Mouse (Mus musculus): ENCODE data around the gene Anks1. TPM values are rescaled to one million over a fixed set of nuclear protein-coding genes. Genes with fewer than 3 reads are reported as not detected.

Anks1 gene
- polyA plus RNA-seq, 1 experiment from 2014 or later: 23.7 TPM

DNA sequence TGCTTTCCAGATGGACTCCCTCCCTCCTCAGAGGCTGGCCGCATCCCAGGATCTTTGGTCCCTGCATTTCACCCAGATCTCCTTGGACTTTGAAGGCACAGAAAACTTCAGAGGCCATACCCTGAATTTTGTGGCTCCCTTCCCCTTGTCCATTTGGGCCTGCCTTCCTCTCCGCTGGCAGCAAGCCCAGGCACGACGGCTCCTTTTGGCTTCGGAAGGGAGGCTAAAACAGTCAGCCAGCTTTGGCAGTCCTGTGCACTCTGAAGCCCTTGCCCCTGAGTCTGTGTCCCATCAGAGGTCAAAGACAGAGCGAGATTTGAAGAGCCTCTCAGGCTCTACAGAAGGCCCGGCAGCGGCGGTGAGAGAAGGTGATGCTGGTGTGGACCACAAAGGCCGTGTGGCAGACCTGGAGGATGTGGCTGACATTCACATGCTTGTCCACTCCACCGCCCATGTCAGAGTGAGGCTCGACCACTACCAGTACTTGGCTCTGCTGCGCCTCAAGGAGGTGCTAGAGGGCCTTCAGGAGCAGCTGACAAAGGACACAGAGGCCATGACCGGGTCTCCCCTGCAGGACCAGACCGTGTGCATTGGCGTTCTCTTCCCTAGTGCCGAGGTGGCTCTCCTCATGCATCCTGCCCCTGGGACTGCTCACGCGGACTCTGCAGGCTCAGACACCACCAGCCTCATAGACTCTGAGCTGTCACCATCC, 22.5 kb upstream of the Anks1 start:
- H3K4me3 ChIP-seq (ENCODE audit: low read depth, low read length): no peak overlapping the region
- no peaks in the 10 kb centered on the region for H3K9me3 ChIP-seq (ENCODE audit: control insufficient read depth, low read length)
- peaks cover 6% of the 10 kb centered on the region; the same call in 1 of the 2 replicates for H3K36me3 ChIP-seq (ENCODE audit: control insufficient read depth, insufficient read depth, low read length)
- WGBS: 82% methylated on average over 19 of the region's 19 CpGs
- H3K4me2 ChIP-seq: no peak overlapping the region
- H3K27me3 ChIP-seq (ENCODE audit: control insufficient read depth, insufficient read depth, low read length): no peaks in the 10 kb centered on the region
- no peaks in the 10 kb centered on the region for H3K4me1 ChIP-seq (ENCODE audit: control insufficient read depth, insufficient read depth, low read length)
- no peak overlapping the region for H3K27ac ChIP-seq (ENCODE audit: low read depth, low read length)
- DNase-seq (ENCODE audit: low spot score, missing footprints): no peak
- no peak for ATAC-seq (ENCODE audit: low FRiP score)
- no peak overlapping the region for H3K9ac ChIP-seq (ENCODE audit: low read length)

DNA sequence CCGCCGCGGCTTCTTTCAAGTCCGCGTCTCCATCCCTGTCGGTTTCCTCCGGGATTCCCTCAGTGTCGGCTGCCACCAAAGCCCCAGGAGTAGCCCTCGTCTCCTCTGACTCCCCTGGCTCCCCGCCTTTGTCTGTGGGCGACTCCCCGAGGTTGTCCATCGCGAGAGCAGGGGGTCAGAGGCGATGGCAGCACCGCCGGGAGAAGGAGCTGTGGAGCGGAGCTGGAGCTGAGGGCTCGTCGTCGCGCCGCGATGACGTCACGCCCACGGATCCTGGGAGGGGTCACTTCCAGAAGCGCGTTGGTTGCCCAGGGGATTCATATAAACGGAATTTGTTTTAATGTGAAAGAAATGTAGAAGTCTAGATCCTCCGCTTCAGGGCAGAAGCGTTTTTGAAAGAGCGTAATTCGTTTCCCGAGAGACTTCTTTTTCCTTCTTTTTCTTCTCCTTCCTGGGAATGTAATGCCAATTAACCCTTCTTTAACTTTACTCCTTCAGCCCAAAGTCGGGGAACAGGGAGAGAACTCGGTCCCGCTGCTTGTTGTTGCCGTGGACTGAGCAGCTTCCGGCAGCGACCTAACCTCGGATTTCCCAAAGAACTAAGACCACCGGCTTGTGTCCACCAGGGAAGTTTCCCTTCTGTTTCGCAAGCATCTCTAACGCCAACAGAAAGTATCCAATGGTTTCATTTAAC, 1.4 kb upstream of the Anks1 start:
- ATAC-seq (ENCODE audit: low FRiP score) (peak; percentile 58), DNase-seq (ENCODE audit: low spot score, missing footprints) (peak; percentile 100)
- H3K4me1 ChIP-seq (ENCODE audit: control insufficient read depth, insufficient read depth, low read length): peaks cover 14% of the 10 kb centered on the region
- peak overlapping the region; percentile 75 for H3K4me2 ChIP-seq
- under 1% methylated on average over 45 of the region's 45 CpGs for WGBS
- no peaks in the 10 kb centered on the region for H3K27me3 ChIP-seq (ENCODE audit: control insufficient read depth, insufficient read depth, low read length)
- H3K27ac ChIP-seq (ENCODE audit: low read depth, low read length): no peak overlapping the region; the same call in 1 of the 2 replicates
- H3K4me3 ChIP-seq (ENCODE audit: low read depth, low read length): peak overlapping the region; percentile 81
- H3K9ac ChIP-seq (ENCODE audit: low read length): peak overlapping the region; percentile 89
- H3K9me3 ChIP-seq (ENCODE audit: control insufficient read depth, low read length): no peaks in the 10 kb centered on the region
- peaks cover 2% of the 10 kb centered on the region; the same call in 1 of the 2 replicates for H3K36me3 ChIP-seq (ENCODE audit: control insufficient read depth, insufficient read depth, low read length)

DNA sequence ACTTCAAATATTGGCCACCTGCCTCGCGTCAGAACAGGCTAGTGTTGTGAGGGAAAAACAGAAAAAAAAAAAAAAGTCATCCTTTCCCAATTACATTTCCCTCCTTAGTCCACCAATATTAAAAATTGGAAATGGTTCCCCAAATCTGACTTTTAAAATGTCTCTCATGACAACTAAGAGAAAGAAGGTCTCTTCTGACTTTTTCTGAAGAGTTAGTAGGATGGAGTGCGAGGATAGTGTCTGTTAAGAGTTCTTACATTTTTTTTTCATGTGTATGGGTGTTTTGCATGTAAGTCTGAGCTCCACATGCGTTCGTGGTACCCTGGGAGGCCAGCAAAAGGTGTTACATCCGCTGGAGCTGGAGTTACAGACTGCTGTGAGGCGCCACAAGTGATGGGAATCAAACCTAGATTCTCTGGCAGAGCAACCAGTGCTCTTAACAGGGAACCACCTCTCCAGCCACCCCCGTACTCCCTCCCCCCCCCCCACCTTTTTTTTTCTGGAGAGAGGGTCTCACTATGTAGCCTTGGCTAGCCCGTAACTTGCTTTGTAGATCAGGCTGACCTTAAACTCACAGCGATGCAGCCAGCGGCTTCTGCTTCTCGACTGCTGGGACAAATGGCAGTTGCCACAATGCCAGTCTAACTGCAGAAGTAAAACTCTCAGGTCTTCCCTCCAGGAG, 759 bp upstream of the Anks1 start:
- peaks cover 14% of the 10 kb centered on the region for H3K4me1 ChIP-seq (ENCODE audit: control insufficient read depth, insufficient read depth, low read length)
- no peaks in the 10 kb centered on the region for H3K9me3 ChIP-seq (ENCODE audit: control insufficient read depth, low read length)
- peak overlapping the region; percentile 81 for H3K4me3 ChIP-seq (ENCODE audit: low read depth, low read length)
- DNase-seq (ENCODE audit: low spot score, missing footprints): no peak
- peak overlapping the region; percentile 89 for H3K9ac ChIP-seq (ENCODE audit: low read length)
- peak overlapping the region; percentile 30; the same call in 1 of the 2 replicates for H3K27ac ChIP-seq (ENCODE audit: low read depth, low read length)
- H3K36me3 ChIP-seq (ENCODE audit: control insufficient read depth, insufficient read depth, low read length): peaks cover 2% of the 10 kb centered on the region; the same call in 1 of the 2 replicates
- peak overlapping the region; percentile 75 for H3K4me2 ChIP-seq
- ATAC-seq (ENCODE audit: low FRiP score): peak; percentile 35
- 0% methylated on average over 12 of the region's 12 CpGs for WGBS
- H3K27me3 ChIP-seq (ENCODE audit: control insufficient read depth, insufficient read depth, low read length): no peaks in the 10 kb centered on the region

DNA sequence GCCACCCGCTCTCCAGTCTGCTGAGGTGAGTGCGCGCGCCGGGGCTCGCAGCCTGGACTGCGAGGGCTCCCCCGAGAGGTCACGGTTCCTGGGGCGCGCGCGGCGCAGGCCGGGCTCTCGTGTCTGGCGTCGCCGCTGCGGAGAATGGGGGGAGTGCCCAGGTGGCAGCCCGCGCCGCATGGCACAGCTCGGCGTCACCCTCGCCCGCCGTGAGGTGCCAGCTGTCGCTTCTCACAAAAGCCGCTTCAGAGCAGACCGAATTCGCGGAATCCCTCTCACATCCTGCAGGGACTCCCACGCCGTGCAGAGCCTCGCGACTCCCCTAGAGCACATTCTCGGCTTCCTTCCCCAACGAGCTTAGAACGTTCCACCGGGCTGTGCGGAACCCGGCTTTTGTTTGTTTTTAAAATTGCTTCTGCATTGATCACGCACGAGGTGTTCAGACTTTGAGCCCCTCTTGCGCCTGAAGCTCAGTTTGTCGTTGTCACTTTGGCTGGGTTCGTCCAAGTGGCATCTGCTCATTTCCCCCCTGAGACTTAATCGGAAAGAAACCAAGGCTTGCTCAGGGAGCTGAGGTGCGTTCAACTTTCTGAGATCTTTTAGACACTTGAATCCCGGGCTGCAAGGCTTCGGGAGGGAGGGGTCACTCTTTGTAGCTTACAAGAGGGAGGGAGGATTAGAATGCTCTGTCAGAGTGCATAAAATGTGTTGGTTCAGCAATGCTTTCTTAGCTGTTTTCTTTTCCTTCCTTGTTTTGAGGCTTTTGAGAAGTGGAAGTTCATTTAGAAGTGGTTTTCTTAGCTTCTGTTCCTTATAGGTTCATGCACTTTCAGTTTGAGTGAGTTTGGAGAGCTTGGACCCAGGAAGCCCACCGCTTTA, 755 bp downstream of the Anks1 start, which contains the start of gene Taf11:
Gene Taf11, minus strand, starts transcription at position 223 of the 879 bp plus-strand sequence.
- DNase-seq (ENCODE audit: low spot score, missing footprints) (peak; percentile 92), ATAC-seq (ENCODE audit: low FRiP score) (peak; percentile 69)
- H3K27me3 ChIP-seq (ENCODE audit: control insufficient read depth, insufficient read depth, low read length): no peaks in the 10 kb centered on the region
- H3K9me3 ChIP-seq (ENCODE audit: control insufficient read depth, low read length): no peaks in the 10 kb centered on the region
- 2% methylated on average over 52 of the region's 53 CpGs for WGBS
- H3K9ac ChIP-seq (ENCODE audit: low read length): peak within 1 kb of the TSS; percentile 83
- H3K36me3 ChIP-seq (ENCODE audit: control insufficient read depth, insufficient read depth, low read length): no peaks in the 10 kb centered on the region
- peak within 1 kb of the TSS; percentile 75 for H3K4me2 ChIP-seq
- peak within 1 kb of the TSS; percentile 81 for H3K4me3 ChIP-seq (ENCODE audit: low read depth, low read length)
- H3K27ac ChIP-seq (ENCODE audit: low read depth, low read length): peak within 1 kb of the TSS; percentile 51; the same call in 1 of the 2 replicates
- peaks cover 14% of the 10 kb centered on the region for H3K4me1 ChIP-seq (ENCODE audit: control insufficient read depth, insufficient read depth, low read length)

DNA sequence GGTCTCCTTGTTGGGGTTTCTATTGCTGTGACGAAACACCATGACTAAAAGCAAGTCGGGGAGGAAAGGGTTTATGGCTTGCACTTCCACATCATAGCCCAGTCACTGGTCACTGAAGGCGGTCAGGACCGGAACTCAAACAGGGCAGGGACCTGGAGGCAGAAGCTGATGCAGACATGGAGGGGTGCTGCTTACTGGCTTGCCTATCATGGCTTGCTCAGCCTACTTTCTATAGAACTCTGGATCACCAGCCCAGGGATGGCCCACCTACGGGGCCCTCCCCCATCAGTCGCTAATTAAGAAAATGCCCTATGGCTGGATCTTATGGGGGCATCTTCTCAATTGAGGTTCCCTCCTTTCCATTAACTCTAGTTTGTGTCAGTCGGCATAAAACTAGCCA, 2.3 kb downstream of the Anks1 start:
- H3K27ac ChIP-seq (ENCODE audit: low read depth, low read length): no peak overlapping the region
- H3K4me2 ChIP-seq: no peak overlapping the region

DNA sequence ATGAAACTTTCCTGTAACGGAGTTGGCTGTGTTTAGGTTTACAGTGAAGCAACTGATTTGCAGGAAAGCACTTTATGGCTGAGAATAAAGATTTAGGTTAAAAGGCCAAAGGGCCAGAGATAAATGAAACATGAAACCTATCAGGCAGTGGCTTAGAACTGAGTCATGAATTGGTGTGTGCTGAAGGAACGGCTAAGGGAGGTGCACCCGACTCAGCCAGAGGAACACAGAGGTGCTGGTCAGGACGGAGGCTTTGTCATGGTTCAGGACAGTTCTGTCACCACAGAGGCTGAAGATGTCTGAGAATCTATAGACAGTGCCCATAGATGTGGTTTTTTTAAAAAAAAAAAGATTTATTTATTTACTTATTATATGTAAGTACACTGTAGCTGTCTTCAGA, 5.6 kb downstream of the Anks1 start:
- H3K27ac ChIP-seq (ENCODE audit: low read depth, low read length): no peak overlapping the region
- H3K9me3 ChIP-seq (ENCODE audit: control insufficient read depth, low read length): no peaks in the 10 kb centered on the region
- DNase-seq (ENCODE audit: low spot score, missing footprints) (no peak), ATAC-seq (ENCODE audit: low FRiP score) (no peak)
- H3K4me1 ChIP-seq (ENCODE audit: control insufficient read depth, insufficient read depth, low read length): peaks cover 9% of the 10 kb centered on the region
- no peak overlapping the region for H3K4me3 ChIP-seq (ENCODE audit: low read depth, low read length)
- H3K27me3 ChIP-seq (ENCODE audit: control insufficient read depth, insufficient read depth, low read length): no peaks in the 10 kb centered on the region
- H3K9ac ChIP-seq (ENCODE audit: low read length): no peak overlapping the region
- 87% methylated on average over 4 of the region's 4 CpGs for WGBS
- no peaks in the 10 kb centered on the region for H3K36me3 ChIP-seq (ENCODE audit: control insufficient read depth, insufficient read depth, low read length)
- no peak overlapping the region for H3K4me2 ChIP-seq

More for the DNA sequence above, 2.3 kb downstream of the Anks1 start:
- 89% methylated on average over 7 of the region's 7 CpGs for WGBS
- Histone ChIP-seq H3K9me3 (ENCODE audit: control insufficient read depth, low read length) (no peaks in the 10 kb centered on the region), H3K9ac (ENCODE audit: low read length) (no peak overlapping the region), H3K4me1 (ENCODE audit: control insufficient read depth, insufficient read depth, low read length) (peaks cover 13% of the 10 kb centered on the region), H3K4me3 (ENCODE audit: low read depth, low read length) (no peak overlapping the region), H3K36me3 (ENCODE audit: control insufficient read depth, insufficient read depth, low read length) (no peaks in the 10 kb centered on the region), H3K27me3 (ENCODE audit: control insufficient read depth, insufficient read depth, low read length) (no peaks in the 10 kb centered on the region)
- DNase-seq (ENCODE audit: low spot score, missing footprints) (no peak), ATAC-seq (ENCODE audit: low FRiP score) (no peak)

DNA sequence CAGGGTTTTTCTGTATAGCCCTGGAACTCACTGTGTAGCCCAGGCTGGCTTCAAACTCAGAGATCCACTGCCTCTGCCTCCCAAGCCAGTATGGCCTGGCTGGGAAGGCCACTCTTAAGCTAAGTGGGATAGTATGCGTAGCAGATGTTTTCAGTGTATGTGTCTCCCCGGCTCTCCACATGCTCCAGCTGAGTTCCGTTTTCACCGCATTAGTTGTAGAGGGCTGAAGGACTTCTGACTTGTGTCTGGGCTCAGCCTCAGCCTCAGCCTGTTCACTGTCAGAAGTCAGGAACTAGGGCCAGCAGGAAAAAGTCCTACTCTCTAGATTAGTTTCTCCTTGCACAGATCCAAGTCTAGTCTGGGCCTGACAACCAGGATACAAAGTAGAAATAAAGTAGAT, 7.3 kb downstream of the Anks1 start:
- Histone ChIP-seq H3K4me2 (no peak overlapping the region), H3K36me3 (ENCODE audit: control insufficient read depth, insufficient read depth, low read length) (no peaks in the 10 kb centered on the region), H3K4me3 (ENCODE audit: low read depth, low read length) (no peak overlapping the region), H3K9me3 (ENCODE audit: control insufficient read depth, low read length) (no peaks in the 10 kb centered on the region), H3K9ac (ENCODE audit: low read length) (no peak overlapping the region), H3K27ac (ENCODE audit: low read depth, low read length) (no peak overlapping the region), H3K27me3 (ENCODE audit: control insufficient read depth, insufficient read depth, low read length) (no peaks in the 10 kb centered on the region), H3K4me1 (ENCODE audit: control insufficient read depth, insufficient read depth, low read length) (no peaks in the 10 kb centered on the region)
- 90% methylated on average over 4 of the region's 4 CpGs for WGBS
- ATAC-seq (ENCODE audit: low FRiP score) (no peak), DNase-seq (ENCODE audit: low spot score, missing footprints) (no peak)

DNA sequence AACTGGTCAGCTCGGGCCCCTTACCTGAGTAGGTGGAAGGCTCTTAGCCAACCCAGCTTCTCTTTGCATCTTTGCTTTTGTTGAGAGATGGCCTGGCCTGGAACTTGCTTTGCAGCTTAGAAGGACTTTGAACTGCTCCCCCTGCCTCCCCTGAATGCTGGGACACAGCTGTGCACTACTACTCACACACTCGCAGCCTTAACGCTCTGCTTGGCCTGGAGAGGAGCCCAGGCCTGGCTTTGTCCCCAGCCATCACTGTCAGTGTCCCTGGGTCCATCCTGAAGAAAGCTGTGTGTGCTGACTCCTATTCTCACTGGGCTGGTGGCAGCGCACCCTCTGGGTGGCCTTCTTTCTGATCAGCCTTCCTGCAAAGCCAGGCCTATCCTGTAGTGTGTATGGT, 11.6 kb downstream of the Anks1 start:
- no peak for DNase-seq (ENCODE audit: low spot score, missing footprints)
- no peak for ATAC-seq (ENCODE audit: low FRiP score)
- Histone ChIP-seq H3K4me3 (ENCODE audit: low read depth, low read length) (no peak overlapping the region), H3K36me3 (ENCODE audit: control insufficient read depth, insufficient read depth, low read length) (no peaks in the 10 kb centered on the region), H3K9me3 (ENCODE audit: control insufficient read depth, low read length) (no peaks in the 10 kb centered on the region), H3K4me2 (no peak overlapping the region), H3K4me1 (ENCODE audit: control insufficient read depth, insufficient read depth, low read length) (no peaks in the 10 kb centered on the region; the same call in 1 of the 2 replicates), H3K27ac (ENCODE audit: low read depth, low read length) (no peak overlapping the region), H3K9ac (ENCODE audit: low read length) (no peak overlapping the region), H3K27me3 (ENCODE audit: control insufficient read depth, insufficient read depth, low read length) (no peaks in the 10 kb centered on the region)
- WGBS: 92% methylated on average over 4 of the region's 4 CpGs

Data from midbrain, embryonic 11.5 days (tissue).